Mouse (Mus musculus): ENCODE measurements around the gene Gm28038. TPM values are rescaled to one million over a fixed set of nuclear protein-coding genes. Genes with fewer than 3 reads are reported as not detected.

The Gm28038 gene
- polyA plus RNA-seq, 1 experiment from 2014 or later: not detected

DNA sequence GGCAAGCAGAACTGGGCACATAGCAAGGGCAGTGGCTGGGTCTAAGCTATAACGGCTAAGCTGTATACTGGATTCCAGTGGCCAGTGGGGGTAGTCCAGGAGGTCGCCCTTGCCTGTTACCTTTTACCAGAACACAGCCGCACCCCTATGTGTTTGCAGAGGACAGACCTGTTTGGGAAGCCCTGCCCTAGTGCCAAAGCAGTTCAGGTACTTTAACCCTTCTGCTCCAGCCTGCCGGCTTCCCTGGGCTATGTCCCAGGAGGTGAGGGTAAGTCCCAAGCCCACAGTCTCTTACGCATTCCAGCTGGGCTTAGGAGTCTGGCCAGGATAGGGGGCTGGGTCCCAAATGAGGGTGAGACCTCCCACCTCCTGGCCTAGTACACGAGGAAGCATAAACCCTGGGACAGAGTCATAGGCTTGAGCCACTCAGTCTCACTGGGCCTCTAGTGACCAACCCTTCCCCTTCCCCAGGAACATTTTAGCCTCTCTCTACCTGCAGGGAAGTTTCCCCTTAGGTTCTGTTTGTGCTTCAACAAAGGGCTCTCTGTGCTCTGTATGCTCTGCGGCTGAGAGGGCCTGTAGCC, 36.2 kb upstream of the Gm28038 start:
- peak overlapping the region; percentile 36; the same call in 1 of the 2 replicates for H3K27ac ChIP-seq
- ATAC-seq (ENCODE audit: low read depth): 0 out of 2 replicates have a peak, but pooled peaks have one; percentile 21
- no peak overlapping the region for H3K4me2 ChIP-seq
- H3K4me3 ChIP-seq (replicated peaks): no peak overlapping the region
- H3K36me3 ChIP-seq: peaks cover 75% of the 10 kb centered on the region
- whole genome bisulfite sequencing (ENCODE audit: insufficient replicate concordance): 74% methylated on average over 7 of the region's 7 CpGs
- no peaks in the 10 kb centered on the region for H3K27me3 ChIP-seq
- H3K9ac ChIP-seq: no peak overlapping the region
- H3K9me3 ChIP-seq (replicated peaks): no peaks in the 10 kb centered on the region
- H3K4me1 ChIP-seq (replicated peaks): peaks cover 65% of the 10 kb centered on the region
- DNase-seq: no peak

DNA sequence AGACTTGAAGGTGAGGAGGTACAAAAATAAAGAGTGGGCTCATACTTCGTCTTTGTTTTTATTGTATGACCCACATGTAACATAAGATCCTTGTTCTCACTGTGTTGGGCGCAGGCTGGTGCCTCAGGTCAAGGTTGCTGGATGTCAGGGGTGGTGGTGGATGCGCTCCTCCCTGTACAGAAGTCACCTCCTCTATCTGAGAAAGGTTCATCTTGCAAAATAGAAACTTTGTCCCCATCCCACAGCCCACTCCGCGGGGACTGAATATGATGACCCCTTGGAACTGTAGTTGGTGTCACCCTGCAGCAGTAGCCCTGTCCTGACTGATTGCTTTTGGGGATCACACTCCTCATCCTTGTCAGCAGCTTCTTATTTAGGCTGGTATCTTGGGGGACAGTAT, 33.8 kb upstream of the Gm28038 start:
- 85% methylated on average over 5 of the region's 5 CpGs for WGBS (ENCODE audit: insufficient replicate concordance)
- no peaks in the 10 kb centered on the region for H3K27me3 ChIP-seq
- H3K9me3 ChIP-seq (replicated peaks): no peaks in the 10 kb centered on the region
- no peak overlapping the region for H3K4me2 ChIP-seq
- ATAC-seq (ENCODE audit: low read depth) (no peak), DNase-seq (no peak)
- peaks cover 62% of the 10 kb centered on the region for H3K36me3 ChIP-seq
- no peak overlapping the region for H3K9ac ChIP-seq
- H3K27ac ChIP-seq: no peak overlapping the region
- H3K4me3 ChIP-seq (replicated peaks): no peak overlapping the region
- peaks cover 64% of the 10 kb centered on the region for H3K4me1 ChIP-seq (replicated peaks)

DNA sequence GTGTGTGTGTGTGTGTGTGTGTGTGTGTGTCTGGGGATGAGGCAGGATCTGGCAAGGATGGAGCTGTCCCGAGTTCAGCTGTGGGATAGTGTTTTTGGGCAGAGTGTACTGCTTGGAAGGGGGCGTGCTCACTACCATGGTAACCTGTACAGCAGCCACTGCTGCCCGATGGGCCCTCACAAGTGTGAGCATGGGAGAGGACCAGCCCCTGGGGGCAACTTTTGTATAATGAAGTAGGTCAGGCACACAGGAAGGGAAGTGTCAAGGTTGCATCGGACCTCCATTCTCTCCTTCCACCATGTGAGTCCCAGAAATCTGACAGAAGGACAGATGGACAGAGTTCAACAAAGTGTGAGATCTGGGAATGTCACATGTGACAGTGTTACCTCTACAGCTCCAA, 33.2 kb upstream of the Gm28038 start:
- no peaks in the 10 kb centered on the region for H3K27me3 ChIP-seq
- H3K9me3 ChIP-seq (replicated peaks): no peaks in the 10 kb centered on the region
- no peak overlapping the region for H3K27ac ChIP-seq
- no peak overlapping the region for H3K9ac ChIP-seq
- peaks cover 64% of the 10 kb centered on the region for H3K4me1 ChIP-seq (replicated peaks)
- peaks cover 56% of the 10 kb centered on the region for H3K36me3 ChIP-seq
- H3K4me2 ChIP-seq: no peak overlapping the region
- H3K4me3 ChIP-seq (replicated peaks): no peak overlapping the region
- 75% methylated on average over 4 of the region's 4 CpGs for WGBS (ENCODE audit: insufficient replicate concordance)
- DNase-seq: no peak
- no peak for ATAC-seq (ENCODE audit: low read depth)

DNA sequence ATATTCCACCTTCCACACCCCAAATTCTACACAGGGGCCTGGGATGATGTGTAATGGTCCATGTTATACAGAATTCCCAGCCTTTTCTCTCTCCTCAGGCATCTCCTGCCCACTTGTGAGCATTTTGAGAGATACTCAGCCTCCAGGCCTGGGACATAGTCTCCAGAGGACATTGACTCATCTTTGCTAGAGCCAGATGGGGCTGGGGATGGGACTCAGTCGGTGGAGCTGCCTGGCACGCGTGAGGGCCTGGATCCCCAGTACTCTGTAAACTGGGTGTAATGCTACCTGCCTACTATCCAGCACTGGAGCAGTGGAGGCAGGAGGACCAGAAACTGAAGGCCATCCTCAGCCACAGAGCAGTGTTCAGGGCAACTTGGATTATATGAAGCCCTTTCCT, 31.7 kb upstream of the Gm28038 start:
- Histone ChIP-seq H3K27ac (no peak overlapping the region), H3K27me3 (no peaks in the 10 kb centered on the region), H3K4me3 (replicated peaks) (no peak overlapping the region), H3K4me1 (replicated peaks) (peaks cover 64% of the 10 kb centered on the region), H3K9me3 (replicated peaks) (no peaks in the 10 kb centered on the region), H3K36me3 (peaks cover 46% of the 10 kb centered on the region), H3K9ac (no peak overlapping the region), H3K4me2 (no peak overlapping the region)
- no peak for ATAC-seq (ENCODE audit: low read depth)
- WGBS (ENCODE audit: insufficient replicate concordance): 94% methylated on average over 3 of the region's 3 CpGs
- no peak for DNase-seq

DNA sequence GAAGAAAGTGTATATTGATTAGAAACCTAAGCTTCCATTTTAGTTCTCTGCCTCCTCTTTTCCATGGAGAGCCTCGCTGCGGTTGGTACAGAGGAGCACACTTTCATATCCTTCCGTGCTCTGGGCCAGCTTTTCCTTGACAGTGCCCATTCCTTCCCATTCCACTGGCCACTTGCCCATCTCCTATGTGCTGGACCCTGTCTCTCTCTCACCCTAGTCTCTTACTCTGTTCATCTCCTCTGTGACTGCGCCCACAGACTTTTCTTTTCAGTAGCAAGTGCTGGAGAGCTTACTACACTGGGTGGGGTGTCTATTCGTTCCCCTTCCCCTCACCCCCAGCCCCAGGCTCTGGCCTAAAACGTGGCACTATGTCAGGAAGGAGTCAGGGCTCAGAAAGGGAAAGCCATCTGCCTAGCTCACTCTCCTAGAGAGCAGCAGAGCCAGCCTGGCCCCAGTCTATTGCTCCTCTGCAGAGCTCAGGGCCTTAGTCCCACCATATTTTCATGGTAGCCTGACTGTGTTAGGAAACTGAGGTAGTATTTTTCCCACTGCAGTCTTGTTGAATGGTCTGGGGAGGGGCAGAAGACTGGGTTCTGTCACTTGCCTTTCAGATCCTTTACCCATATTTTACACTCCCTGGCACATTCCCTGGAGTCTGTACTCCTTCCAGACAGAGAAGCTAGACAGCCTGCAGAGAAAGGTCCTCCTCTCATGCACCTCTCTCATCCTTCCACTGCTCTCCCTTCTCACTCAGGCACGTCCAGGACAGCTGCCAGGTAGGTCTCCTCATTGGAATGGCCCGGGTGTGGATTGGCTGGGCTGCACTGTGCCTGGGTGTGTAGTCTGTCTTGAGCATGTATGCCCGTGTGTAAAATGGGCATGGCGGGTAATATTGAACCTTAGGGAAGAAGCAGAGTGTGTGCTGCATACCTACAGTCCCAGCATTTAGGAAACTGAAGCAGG, 30.4 kb upstream of the Gm28038 start:
- peak overlapping the region; percentile 9 for H3K27ac ChIP-seq
- no peak overlapping the region for H3K4me2 ChIP-seq
- H3K27me3 ChIP-seq: no peaks in the 10 kb centered on the region
- no peak overlapping the region for H3K9ac ChIP-seq
- ATAC-seq (ENCODE audit: low read depth) (no peak), DNase-seq (no peak)
- H3K4me3 ChIP-seq (replicated peaks): no peak overlapping the region
- WGBS (ENCODE audit: insufficient replicate concordance): 81% methylated on average over 10 of the region's 10 CpGs
- H3K9me3 ChIP-seq (replicated peaks): no peaks in the 10 kb centered on the region
- peaks cover 53% of the 10 kb centered on the region for H3K4me1 ChIP-seq (replicated peaks)
- H3K36me3 ChIP-seq: peaks cover 47% of the 10 kb centered on the region

DNA sequence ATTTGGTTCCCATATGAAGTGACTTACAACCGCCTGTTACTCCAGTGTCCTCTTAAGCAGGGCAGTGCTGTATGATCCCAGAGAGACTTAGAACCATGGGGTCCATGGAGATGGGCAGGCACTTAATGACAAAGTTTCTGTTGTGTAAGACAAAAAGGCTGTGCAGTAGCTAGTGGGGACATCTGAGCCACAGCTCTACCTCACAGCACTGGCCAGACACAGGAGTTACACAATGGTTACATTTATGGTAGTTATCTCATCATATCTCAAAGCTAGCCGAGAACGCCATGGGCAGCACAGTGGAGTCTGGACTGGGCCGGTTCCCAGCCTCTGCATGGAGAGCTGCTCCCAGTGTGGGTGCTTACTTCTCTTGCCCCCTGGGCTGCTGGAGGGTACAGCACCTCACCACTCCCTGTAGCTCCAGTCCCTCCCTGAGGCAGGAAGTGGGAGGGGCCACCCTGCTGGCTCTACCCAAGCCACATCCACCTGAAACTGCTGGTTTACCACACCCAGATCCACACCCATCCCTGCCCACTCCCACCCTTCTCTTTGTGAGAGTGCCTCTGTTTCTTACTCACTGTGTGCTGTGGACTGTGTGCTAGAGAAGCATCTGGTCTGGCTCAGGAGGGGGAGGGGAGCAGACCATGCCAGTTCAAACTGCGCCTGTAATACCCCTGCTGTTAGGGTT, 29.3 kb upstream of the Gm28038 start:
- peak overlapping the region; percentile 53 for H3K27ac ChIP-seq
- WGBS (ENCODE audit: insufficient replicate concordance): 40% methylated on average over 5 of the region's 5 CpGs
- H3K4me2 ChIP-seq: peak overlapping the region; percentile 3; the same call in 1 of the 2 replicates
- H3K4me1 ChIP-seq (replicated peaks): peaks cover 44% of the 10 kb centered on the region
- H3K27me3 ChIP-seq: no peaks in the 10 kb centered on the region
- no peaks in the 10 kb centered on the region for H3K9me3 ChIP-seq (replicated peaks)
- H3K4me3 ChIP-seq (replicated peaks): no peak overlapping the region
- peak overlapping the region; percentile 22; the same call in 1 of the 2 replicates for H3K9ac ChIP-seq
- ATAC-seq (ENCODE audit: low read depth): peak; percentile 82
- peaks cover 51% of the 10 kb centered on the region for H3K36me3 ChIP-seq
- peak; percentile 48 for DNase-seq

DNA sequence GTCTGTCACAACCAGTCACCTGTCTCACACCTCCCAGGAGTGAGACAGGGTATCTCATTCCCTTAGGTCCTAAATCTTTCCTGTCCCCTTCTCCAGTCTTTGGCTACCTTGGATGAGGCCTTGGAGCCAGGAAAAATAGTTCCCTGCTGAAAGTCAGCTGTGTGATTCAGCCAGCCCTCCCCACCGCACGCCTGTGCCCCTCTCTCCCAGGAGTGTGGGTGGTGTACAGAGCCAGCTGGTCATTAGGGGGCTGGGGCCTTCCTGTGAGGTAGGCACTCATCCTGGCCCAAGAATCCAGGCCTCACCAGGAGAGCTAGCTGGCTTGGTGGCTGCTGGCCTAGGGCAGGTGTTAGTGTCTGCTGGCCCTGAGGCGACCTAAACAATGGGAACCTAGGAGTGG, 28.3 kb upstream of the Gm28038 start:
- WGBS (ENCODE audit: insufficient replicate concordance): 71% methylated on average over 3 of the region's 3 CpGs
- Histone ChIP-seq H3K9ac (no peak overlapping the region), H3K4me2 (no peak overlapping the region), H3K27ac (no peak overlapping the region; the same call in 1 of the 2 replicates), H3K4me1 (replicated peaks) (peaks cover 45% of the 10 kb centered on the region), H3K27me3 (no peaks in the 10 kb centered on the region), H3K36me3 (peaks cover 60% of the 10 kb centered on the region), H3K4me3 (replicated peaks) (no peak overlapping the region), H3K9me3 (replicated peaks) (no peaks in the 10 kb centered on the region)
- ATAC-seq (ENCODE audit: low read depth): no peak
- no peak for DNase-seq

DNA sequence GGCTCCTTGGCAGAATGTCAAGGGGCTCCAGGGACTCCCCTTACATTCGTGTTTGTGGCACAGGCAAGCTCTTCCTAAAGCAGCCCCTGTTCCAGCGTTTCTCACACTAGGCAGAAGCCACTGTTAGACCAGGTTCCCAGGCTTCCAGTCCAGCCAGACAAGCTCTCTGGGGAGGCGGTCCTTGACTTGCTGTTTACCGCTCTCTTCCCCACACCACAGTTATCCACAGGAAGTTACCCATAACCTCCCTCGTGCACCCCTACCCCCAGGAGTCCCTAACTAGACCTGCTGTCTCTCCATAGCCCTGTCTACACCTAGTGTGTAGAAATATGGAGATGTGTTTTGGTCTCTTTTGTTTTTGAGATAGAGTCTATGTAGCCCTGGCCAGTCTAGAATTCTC, 27.0 kb upstream of the Gm28038 start:
- peaks cover 58% of the 10 kb centered on the region for H3K4me1 ChIP-seq (replicated peaks)
- ATAC-seq (ENCODE audit: low read depth) (no peak), DNase-seq (no peak)
- H3K4me2 ChIP-seq: no peak overlapping the region
- no peaks in the 10 kb centered on the region for H3K27me3 ChIP-seq
- no peak overlapping the region for H3K4me3 ChIP-seq (replicated peaks)
- no peak overlapping the region; the same call in 1 of the 2 replicates for H3K9ac ChIP-seq
- H3K36me3 ChIP-seq: peaks cover 63% of the 10 kb centered on the region
- H3K27ac ChIP-seq: no peak overlapping the region
- H3K9me3 ChIP-seq (replicated peaks): no peaks in the 10 kb centered on the region
- WGBS (ENCODE audit: insufficient replicate concordance): 43% methylated on average over 5 of the region's 5 CpGs

DNA sequence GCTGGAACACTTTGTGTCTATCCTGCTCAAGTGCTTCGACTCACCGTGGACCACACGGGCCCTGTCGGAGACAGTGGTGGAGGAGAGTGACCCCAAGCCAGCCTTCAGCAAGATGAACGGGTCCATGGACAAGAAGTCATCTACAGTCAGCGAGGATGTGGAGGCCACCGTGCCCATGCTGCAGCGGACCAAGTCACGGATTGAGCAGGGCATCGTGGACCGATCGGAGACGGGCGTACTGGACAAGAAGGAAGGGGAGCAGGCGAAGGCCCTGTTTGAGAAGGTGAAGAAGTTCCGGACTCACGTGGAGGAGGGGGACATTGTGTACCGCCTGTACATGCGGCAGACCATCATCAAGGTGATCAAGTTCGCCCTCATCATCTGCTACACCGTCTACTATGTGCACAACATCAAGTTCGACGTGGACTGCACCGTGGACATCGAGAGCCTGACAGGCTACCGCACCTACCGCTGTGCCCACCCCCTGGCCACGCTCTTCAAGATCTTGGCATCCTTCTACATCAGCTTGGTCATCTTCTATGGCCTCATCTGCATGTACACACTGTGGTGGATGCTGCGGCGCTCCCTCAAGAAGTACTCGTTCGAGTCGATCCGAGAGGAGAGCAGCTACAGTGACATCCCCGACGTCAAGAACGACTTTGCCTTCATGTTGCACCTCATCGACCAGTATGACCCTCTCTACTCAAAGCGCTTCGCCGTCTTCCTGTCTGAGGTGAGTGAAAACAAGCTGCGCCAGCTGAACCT, 25.0 kb upstream of the Gm28038 start:
- Histone ChIP-seq H3K27me3 (no peaks in the 10 kb centered on the region), H3K36me3 (peaks cover 65% of the 10 kb centered on the region), H3K4me1 (replicated peaks) (peaks cover 63% of the 10 kb centered on the region), H3K9me3 (replicated peaks) (no peaks in the 10 kb centered on the region), H3K27ac (no peak overlapping the region), H3K4me3 (replicated peaks) (no peak overlapping the region), H3K4me2 (no peak overlapping the region), H3K9ac (no peak overlapping the region)
- ATAC-seq (ENCODE audit: low read depth) (no peak), DNase-seq (no peak)
- 90% methylated on average over 42 of the region's 42 CpGs for WGBS (ENCODE audit: insufficient replicate concordance)

DNA sequence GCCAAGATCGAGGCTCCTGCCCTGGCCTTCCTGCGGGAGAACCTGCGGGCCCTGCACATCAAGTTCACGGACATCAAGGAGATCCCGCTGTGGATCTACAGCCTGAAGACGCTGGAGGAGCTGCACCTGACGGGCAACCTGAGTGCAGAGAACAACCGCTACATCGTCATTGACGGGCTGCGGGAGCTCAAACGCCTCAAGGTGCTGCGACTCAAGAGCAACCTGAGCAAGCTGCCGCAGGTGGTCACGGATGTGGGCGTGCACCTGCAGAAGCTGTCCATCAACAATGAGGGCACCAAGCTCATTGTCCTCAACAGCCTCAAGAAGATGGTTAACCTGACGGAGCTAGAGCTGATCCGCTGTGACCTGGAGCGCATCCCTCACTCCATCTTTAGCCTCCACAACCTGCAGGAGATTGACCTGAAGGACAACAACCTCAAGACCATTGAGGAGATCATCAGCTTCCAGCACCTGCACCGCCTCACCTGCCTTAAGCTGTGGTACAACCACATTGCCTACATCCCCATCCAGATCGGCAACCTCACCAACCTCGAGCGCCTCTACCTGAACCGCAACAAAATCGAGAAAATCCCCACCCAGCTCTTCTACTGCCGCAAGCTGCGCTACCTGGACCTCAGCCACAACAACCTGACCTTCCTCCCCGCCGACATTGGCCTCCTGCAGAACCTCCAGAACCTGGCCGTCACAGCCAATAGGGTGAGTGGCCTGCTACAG, 24.1 kb upstream of the Gm28038 start:
- H3K27me3 ChIP-seq: no peaks in the 10 kb centered on the region
- no peak overlapping the region for H3K4me3 ChIP-seq (replicated peaks)
- H3K9ac ChIP-seq: no peak overlapping the region
- ATAC-seq (ENCODE audit: low read depth): no peak
- DNase-seq: no peak
- H3K4me2 ChIP-seq: no peak overlapping the region
- peaks cover 54% of the 10 kb centered on the region for H3K4me1 ChIP-seq (replicated peaks)
- no peak overlapping the region for H3K27ac ChIP-seq
- H3K36me3 ChIP-seq: peaks cover 73% of the 10 kb centered on the region
- WGBS (ENCODE audit: insufficient replicate concordance): 93% methylated on average over 30 of the region's 30 CpGs
- no peaks in the 10 kb centered on the region for H3K9me3 ChIP-seq (replicated peaks)

All from liver, embryonic 13.5 days (tissue).